Mouse (Mus musculus): ENCODE measurements at regions not wholly inside any gene's neighbourhood (a gene's known extent, or its start where the extent isn't known, plus 50 kb on each side); places are given as distances from the start of the nearest gene placed in this dataset.
A peak's percentile ranks its signal among the peaks of the same experiment; 100 is the strongest.

DNA sequence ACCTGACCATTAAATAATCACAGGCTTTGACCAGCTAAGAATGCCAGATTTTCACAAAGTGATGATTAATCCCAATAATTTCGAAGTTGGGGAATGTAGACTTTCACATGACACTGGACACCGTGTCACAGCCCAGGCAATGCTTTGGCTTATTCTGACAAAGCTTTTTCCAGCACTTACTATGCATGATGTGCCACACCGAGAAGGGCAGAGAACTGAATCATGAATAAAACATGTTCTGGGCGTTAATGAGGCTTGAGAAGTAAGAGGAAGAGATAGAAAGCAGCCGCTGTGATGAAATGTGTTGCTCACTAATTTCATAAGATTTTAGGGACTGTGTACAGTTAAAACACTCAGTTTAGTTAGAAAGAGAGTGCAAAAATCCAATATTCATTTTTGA lies 326.8 kb downstream of the Csnka2ip start:
- Histone ChIP-seq H3K4me3 (no peak overlapping the region), H3K27me3 (ENCODE audit: insufficient read depth, poor library complexity, severe bottlenecking) (no peaks in the 10 kb centered on the region), H3K36me3 (no peaks in the 10 kb centered on the region), H3K4me1 (no peaks in the 10 kb centered on the region), H3K27ac (no peak overlapping the region), H3K9me3 (no peaks in the 10 kb centered on the region)
- DNase-seq (ENCODE audit: low spot score): no peak
- 68% methylated on average over 5 of the region's 5 CpGs for WGBS

DNA sequence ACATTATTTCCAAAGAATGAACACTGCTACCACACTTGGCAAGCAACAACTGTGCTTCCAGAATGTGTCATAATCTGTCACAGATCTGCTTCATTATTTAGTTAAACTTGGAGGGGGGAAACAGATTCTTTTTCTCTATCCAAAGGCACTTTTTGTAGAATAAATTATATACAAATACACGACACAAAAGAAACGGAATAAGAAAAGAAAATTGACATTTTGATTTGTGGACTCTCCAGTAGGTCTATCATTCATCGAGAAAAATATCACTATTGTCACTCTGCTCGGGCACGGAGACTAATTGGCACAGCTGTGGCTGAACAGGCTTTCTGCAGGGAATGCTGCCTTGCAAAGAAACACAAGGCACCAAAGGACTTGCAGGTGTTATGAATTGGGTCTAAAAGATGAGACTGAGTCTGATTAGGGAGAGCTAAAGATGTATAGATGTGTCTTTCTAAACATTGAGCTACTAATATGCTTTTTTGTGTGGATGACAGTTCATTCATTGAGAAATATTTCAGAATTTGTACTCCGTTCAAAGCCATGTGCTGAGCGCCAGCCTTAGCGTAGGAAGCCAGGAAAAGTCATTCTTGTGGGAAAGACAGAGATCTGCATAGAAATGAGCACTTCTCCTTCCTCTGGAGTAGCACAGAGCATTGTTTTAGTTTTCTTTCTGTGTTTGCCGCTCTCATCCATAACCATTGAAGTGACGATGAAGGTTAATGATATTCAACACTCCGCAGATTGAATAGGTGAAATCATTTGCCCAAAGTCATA lies 337.1 kb downstream of the Csnka2ip start:
- DNase-seq (ENCODE audit: low spot score): no peak
- Histone ChIP-seq H3K27me3 (ENCODE audit: insufficient read depth, poor library complexity, severe bottlenecking) (no peaks in the 10 kb centered on the region), H3K4me3 (no peak overlapping the region), H3K27ac (no peak overlapping the region), H3K4me1 (no peaks in the 10 kb centered on the region), H3K36me3 (no peaks in the 10 kb centered on the region), H3K9me3 (no peaks in the 10 kb centered on the region)
- 83% methylated on average over 11 of the region's 11 CpGs for WGBS

DNA sequence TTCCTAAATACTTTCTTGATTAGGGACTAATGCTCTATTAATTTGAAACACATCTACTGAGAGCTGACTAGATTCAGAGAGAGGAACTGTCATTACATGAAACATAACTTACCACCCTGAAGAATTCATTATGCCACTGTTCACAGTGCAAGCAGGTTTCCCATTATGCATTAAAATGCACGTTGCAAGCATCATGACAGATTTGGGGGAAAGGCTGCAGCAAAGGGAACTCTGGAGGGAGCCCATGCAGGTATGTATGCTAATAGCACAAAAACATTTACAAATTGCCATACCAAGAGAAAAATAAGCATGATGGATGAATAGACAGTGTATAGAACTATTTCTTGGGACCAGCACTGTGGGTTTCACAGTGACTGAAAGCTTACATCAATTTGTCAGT lies 351.1 kb downstream of the Csnka2ip start:
- no peak overlapping the region for H3K4me3 ChIP-seq
- H3K27ac ChIP-seq: no peak overlapping the region
- H3K36me3 ChIP-seq: no peaks in the 10 kb centered on the region
- DNase-seq (ENCODE audit: low spot score): no peak
- no peaks in the 10 kb centered on the region for H3K9me3 ChIP-seq
- 76% methylated on average over 1 of the region's 1 CpGs for WGBS
- H3K4me1 ChIP-seq: no peaks in the 10 kb centered on the region
- no peaks in the 10 kb centered on the region for H3K27me3 ChIP-seq (ENCODE audit: insufficient read depth, poor library complexity, severe bottlenecking)

DNA sequence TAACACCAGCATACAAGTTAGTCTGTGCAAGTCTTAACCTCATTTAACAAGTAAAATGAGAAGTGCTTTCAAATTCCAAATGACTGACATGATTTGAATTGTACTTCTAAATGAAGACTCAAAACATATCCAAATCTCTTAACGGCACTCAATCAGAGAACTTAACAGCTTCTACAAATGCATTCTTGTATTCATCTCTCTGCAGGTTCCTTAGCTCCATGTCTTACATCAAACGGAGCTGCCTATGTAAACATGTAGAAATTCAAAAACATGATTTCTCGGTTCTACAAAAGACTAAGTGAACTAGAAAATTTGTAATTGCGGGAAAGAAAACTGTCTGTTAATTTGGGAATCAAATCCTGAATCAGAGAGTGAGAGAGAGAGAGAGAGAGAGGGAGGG lies 353.5 kb downstream of the Csnka2ip start:
- Histone ChIP-seq H3K36me3 (no peaks in the 10 kb centered on the region), H3K4me1 (no peaks in the 10 kb centered on the region), H3K4me3 (no peak overlapping the region), H3K9me3 (no peaks in the 10 kb centered on the region), H3K27ac (no peak overlapping the region), H3K27me3 (ENCODE audit: insufficient read depth, poor library complexity, severe bottlenecking) (no peaks in the 10 kb centered on the region)
- DNase-seq (ENCODE audit: low spot score): no peak
- WGBS: 78% methylated on average over 4 of the region's 4 CpGs

DNA sequence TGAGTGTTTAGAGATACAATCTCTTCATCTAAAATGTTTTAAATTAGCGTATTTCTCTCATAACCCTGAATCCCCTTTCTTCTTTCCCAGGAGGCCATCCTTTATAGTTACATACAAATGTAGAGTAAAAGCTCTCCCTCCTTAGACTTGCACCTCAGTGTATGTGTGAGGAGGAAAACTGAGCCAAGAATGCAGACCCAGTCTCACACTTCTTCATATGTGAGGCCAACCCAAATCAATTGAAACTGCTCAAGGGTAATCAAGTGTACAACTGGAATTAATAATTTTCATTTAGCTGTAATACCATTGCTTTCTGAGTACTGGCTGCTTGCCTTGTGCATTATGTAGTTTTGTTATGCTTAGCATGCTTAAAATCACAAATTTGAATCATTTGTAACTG lies 356.3 kb downstream of the Csnka2ip start:
- Histone ChIP-seq H3K27me3 (ENCODE audit: insufficient read depth, poor library complexity, severe bottlenecking) (no peaks in the 10 kb centered on the region), H3K27ac (no peak overlapping the region), H3K4me3 (no peak overlapping the region), H3K9me3 (no peaks in the 10 kb centered on the region), H3K4me1 (no peaks in the 10 kb centered on the region), H3K36me3 (no peaks in the 10 kb centered on the region)
- no peak for DNase-seq (ENCODE audit: low spot score)
- 89% methylated on average over 1 of the region's 1 CpGs for WGBS

DNA sequence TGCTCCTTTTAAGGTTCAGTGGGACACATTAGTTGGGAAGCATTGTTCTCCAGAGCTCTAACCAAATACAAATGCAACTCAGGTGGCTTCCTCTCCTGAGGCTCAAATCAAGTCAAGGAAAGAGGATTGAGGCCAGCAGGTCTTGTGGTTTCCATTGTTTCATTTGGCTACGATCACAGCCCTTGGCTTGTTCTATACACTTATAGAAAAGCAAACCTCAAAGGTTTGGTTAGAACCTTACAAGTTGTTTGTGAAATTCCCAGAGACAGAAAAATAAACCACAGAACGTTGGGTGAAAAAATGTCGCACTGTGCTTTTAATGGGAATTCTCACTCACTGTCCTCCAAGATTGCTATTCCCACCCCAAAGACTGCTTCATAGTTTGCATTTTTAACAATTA lies 360.4 kb upstream of the Epha3 start:
- WGBS: 93% methylated on average over 3 of the region's 3 CpGs
- Histone ChIP-seq H3K36me3 (no peaks in the 10 kb centered on the region), H3K4me3 (no peak overlapping the region), H3K4me1 (no peaks in the 10 kb centered on the region), H3K9me3 (no peaks in the 10 kb centered on the region), H3K27ac (no peak overlapping the region), H3K27me3 (ENCODE audit: insufficient read depth, poor library complexity, severe bottlenecking) (no peaks in the 10 kb centered on the region)
- DNase-seq (ENCODE audit: low spot score): no peak

DNA sequence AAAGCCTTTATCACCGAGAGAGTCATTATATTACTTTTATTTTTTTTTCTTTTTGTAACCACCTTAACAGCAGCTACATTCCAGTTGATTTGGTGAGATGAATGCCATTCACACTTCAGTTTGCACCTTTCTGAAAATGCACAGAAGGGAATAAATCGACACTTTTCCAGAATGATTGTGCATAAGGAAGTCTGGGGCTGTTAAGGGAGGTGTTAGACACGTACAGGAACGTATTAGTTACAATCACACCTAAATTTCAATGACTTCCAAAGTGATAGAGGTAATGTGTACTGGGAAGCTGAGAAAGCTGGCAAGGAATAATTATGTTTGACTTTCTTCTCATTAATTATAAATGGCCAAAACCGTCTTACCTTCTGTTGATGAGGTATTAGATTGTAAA lies 352.7 kb upstream of the Epha3 start:
- Histone ChIP-seq H3K4me1 (no peaks in the 10 kb centered on the region), H3K27ac (no peak overlapping the region), H3K9me3 (no peaks in the 10 kb centered on the region), H3K4me3 (no peak overlapping the region), H3K27me3 (ENCODE audit: insufficient read depth, poor library complexity, severe bottlenecking) (no peaks in the 10 kb centered on the region), H3K36me3 (no peaks in the 10 kb centered on the region)
- DNase-seq (ENCODE audit: low spot score): no peak
- 77% methylated on average over 5 of the region's 5 CpGs for WGBS

DNA sequence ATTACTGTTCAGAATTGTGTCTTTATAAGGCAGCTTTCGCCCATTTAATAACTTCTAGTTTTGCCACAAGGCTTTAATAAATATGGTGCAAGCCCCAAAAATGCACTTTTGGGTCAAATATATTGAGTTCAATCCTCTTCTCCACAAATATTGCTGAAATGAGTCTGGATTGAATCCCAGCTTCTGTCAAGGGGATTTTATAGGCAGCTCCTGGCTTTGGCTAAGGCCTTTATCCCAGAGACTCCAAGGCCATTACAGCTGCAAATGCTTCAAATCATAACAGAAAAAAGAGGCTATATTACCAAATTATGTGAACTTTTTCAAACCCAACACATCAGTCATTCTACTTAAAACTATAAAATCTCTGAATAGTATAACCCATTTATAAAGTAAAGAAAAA lies 347.9 kb upstream of the Epha3 start:
- H3K9me3 ChIP-seq: no peaks in the 10 kb centered on the region
- no peaks in the 10 kb centered on the region for H3K27me3 ChIP-seq (ENCODE audit: insufficient read depth, poor library complexity, severe bottlenecking)
- DNase-seq (ENCODE audit: low spot score): no peak
- H3K27ac ChIP-seq: no peak overlapping the region
- no peak overlapping the region for H3K4me3 ChIP-seq
- 83% methylated on average over 1 of the region's 1 CpGs for WGBS
- no peaks in the 10 kb centered on the region for H3K36me3 ChIP-seq
- H3K4me1 ChIP-seq: no peaks in the 10 kb centered on the region

DNA sequence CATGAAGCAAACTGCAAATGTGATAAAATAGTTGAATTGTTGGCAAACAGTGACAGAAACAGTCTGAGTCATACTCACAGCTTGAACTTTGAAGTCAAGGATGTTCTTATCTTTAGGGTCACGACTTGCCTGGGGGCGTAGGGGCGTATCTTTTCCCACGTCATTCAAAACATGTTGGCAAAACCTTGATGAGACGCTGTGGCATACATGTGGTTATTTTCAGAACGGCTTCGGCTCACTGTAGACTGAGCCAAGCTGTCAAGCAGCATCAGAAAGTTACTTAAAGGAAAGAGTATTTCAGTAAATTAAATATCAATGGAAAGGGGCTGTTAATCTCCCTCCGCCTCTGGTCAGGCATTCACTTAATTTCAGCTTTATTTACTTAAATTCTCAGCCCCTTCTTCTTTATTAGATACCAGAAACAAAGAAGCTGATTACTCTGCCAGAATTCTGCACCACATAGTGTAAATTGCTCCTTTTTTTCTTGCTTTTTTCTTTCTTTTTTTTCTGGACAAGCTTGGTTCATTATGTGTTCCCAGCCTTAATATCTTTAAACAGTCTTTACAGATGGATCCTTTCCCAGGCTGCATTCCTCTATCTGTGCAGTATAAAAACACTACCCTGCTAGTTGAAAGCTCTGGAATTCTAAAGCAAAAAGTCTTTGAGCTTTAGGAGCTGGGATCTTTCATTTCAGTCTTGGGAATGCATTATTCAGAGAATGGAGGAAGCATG lies 302.9 kb upstream of the Epha3 start:
- Histone ChIP-seq H3K4me1 (no peaks in the 10 kb centered on the region), H3K27me3 (ENCODE audit: insufficient read depth, poor library complexity, severe bottlenecking) (no peaks in the 10 kb centered on the region), H3K27ac (no peak overlapping the region), H3K4me3 (no peak overlapping the region), H3K36me3 (no peaks in the 10 kb centered on the region), H3K9me3 (no peaks in the 10 kb centered on the region)
- DNase-seq (ENCODE audit: low spot score): peak; percentile 76
- WGBS: 25% methylated on average over 8 of the region's 8 CpGs

DNA sequence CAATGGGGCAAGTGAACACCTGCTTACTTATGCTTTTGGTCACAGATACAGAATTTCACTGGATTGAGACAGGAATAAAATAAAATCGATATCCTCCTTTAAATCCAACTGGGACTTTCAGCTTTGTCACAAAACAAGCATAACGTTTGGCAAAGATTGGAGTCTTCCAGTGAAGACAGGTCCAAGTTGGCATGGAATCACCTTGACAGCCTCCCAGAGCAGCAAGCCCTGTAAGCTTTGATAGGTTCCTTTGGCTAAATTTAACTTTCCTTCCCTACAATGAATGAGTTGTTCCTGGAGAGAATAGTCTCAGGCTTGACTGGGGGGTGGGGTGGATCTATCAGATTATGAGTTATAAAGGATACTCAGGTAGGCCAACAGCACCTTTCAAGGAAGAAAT lies 302.1 kb upstream of the Epha3 start:
- no peaks in the 10 kb centered on the region for H3K36me3 ChIP-seq
- no peaks in the 10 kb centered on the region for H3K27me3 ChIP-seq (ENCODE audit: insufficient read depth, poor library complexity, severe bottlenecking)
- no peaks in the 10 kb centered on the region for H3K4me1 ChIP-seq
- WGBS: 67% methylated on average over 2 of the region's 2 CpGs
- no peak overlapping the region for H3K27ac ChIP-seq
- no peaks in the 10 kb centered on the region for H3K9me3 ChIP-seq
- no peak for DNase-seq (ENCODE audit: low spot score)
- H3K4me3 ChIP-seq: no peak overlapping the region

DNA sequence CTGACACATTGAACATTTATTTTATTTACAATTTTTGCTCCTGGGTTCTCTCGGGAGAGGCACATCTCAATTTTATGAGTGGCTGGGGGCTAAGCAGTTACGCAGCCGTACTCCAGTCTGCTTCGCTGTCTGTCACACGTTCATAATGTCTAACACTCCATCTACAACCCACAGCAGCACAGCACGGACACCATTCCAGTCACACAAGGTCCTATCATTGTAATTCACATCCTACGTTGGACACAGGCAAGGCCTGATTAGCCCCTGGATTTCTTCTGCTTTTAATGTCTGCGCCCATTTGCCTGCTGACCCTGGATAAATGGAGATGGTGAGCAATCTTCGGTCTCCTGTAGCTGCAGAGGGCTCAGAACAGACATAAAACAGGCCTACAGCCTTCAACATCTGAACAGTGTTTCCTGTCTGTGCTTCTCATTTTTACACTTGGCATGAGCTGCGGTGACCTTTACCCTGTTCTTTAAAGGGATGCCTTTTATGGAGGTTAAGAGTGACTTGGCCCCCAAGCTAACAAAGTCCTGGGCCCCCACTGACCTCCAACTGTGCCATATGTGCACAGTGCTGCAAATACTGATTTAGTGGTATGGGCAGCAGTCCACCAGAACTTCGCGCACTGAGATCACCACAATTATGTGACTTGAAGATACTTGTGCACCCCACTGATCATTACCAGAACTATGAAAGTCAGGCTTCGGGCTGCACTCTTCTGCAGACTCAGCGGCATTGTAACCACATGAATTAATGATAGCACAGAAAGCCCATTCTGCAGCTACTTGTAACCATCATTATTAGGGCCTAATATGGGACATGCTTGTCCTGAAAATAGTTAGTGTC lies 281.9 kb upstream of the Epha3 start:
- Histone ChIP-seq H3K36me3 (no peaks in the 10 kb centered on the region), H3K27me3 (ENCODE audit: insufficient read depth, poor library complexity, severe bottlenecking) (no peaks in the 10 kb centered on the region), H3K9me3 (no peaks in the 10 kb centered on the region), H3K4me1 (0 out of 2 replicates have a peak, but pooled peaks cover 7% of the 10 kb centered on the region), H3K4me3 (no peak overlapping the region), H3K27ac (no peak overlapping the region)
- 69% methylated on average over 14 of the region's 14 CpGs for WGBS
- DNase-seq (ENCODE audit: low spot score): no peak
